Mouse (Mus musculus) megakaryocyte, embryonic 14.5 days (primary cell): ENCODE measurements around the gene Cpm.
"Not testable (repeated sequence)": the region's sequence is repeated elsewhere in the genome, so short reads cannot be mapped to it uniquely, and the experiment has no call there.

Experiments used
- FLI1 ChIP-seq: IDR thresholded peaks from 2 replicates; pipeline ENCODE4 v1.6.1; 2012; ENCODE audit warnings: low read length, inconsistent platforms, mixed read lengths
- GATA1 ChIP-seq: IDR thresholded peaks from 3 replicates; pipeline ENCODE4 v1.6.1; 2012; ENCODE audit warnings: mixed read lengths, low read length, inconsistent platforms, borderline replicate concordance

DNA sequence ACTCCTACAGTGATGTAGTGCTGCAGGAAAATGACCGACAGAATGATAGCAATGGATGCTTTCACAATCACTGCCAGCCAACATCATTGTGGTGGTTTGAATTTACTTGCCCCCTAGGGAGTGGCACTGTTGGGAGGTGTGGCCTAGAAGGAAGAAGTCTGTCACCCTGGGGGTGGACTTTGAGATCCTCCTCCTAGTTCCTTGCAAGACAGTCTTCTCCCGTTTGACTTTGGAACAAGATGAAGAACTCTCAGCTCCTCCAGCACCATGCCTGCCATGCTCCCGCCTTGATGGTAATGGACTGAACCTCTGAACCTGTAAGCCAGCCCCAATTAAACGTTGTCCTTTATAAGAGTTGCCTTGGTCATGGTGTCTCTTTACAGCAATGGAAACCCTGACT, 12.5 kb upstream of the Cpm start:
- TF ChIP-seq GATA1, FLI1: not testable (repeated sequence)
